Mouse (Mus musculus): ENCODE data around the gene Pole4. TPM values are rescaled to one million over a fixed set of nuclear protein-coding genes. Genes with fewer than 3 reads are reported as not detected.

The Pole4 gene
- polyA plus RNA-seq, 1 experiment from 2014 or later = 41.3 TPM

DNA sequence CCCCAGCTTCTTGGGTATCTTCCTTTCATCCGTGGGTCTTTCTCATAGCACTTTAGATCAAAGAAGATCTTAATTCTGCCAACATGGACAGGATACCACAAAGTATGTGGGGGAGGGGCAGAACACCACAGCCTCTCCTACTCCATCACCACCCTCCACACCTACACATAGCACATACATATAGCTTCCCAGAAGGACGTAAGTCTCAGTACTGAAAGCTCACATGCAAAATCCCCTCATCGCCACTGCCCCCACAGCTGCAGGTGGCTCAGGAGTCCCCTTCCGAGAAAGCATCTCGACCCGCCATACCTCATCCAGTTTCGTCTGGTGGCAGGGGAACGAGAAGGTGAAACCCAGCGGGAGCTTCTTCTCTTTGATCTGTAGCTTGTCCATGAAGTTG lies 39.4 kb upstream of the Pole4 start:
- H3K4me3 ChIP-seq (ENCODE audit: low read depth, low read length) = no peak overlapping the region
- no peak overlapping the region for H3K9ac ChIP-seq (ENCODE audit: low read depth, low read length)
- WGBS (ENCODE audit: insufficient replicate concordance) = 77% methylated on average over 9 of the region's 9 CpGs
- H3K27me3 ChIP-seq (ENCODE audit: control insufficient read depth, insufficient read depth, low read depth, low read length) = no peaks in the 10 kb centered on the region
- H3K4me1 ChIP-seq (ENCODE audit: control insufficient read depth, low read depth, low read length) = peaks cover 3% of the 10 kb centered on the region; the same call in 1 of the 2 replicates
- no peak overlapping the region for H3K4me2 ChIP-seq (ENCODE audit: low read depth, low read length)
- no peak overlapping the region for H3K27ac ChIP-seq (ENCODE audit: low read length)
- H3K9me3 ChIP-seq (replicated peaks; ENCODE audit: control insufficient read depth, low read length) = no peaks in the 10 kb centered on the region
- ATAC-seq (ENCODE audit: low read depth) = no peak
- H3K36me3 ChIP-seq (ENCODE audit: control insufficient read depth, insufficient read depth) = no peaks in the 10 kb centered on the region; the same call in 1 of the 2 replicates

DNA sequence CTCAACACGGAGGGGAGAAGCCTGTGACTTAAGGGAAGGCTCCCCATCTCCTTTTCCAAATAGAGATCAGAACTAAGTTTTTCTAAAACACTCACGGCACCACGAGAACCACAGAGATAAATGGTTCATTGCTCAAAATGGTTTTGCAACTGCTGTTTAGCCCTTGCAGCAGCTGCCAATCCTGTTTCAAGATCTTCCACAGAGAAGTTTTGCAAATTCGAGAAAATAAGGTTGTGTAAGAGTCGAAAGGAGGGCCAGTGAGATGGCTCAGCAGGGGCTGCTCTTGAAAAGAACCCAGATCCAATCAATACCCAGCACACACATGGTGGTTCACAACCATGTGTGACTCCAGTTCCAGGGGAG lies 36.3 kb upstream of the Pole4 start:
- H3K9me3 ChIP-seq (replicated peaks; ENCODE audit: control insufficient read depth, low read length) = no peaks in the 10 kb centered on the region
- ATAC-seq (ENCODE audit: low read depth) = no peak
- WGBS (ENCODE audit: insufficient replicate concordance) = 57% methylated on average over 5 of the region's 5 CpGs
- H3K27ac ChIP-seq (ENCODE audit: low read length) = 0 out of 2 replicates have a peak overlapping the region, but pooled peaks have one; percentile 12
- no peaks in the 10 kb centered on the region for H3K27me3 ChIP-seq (ENCODE audit: control insufficient read depth, insufficient read depth, low read depth, low read length)
- H3K9ac ChIP-seq (ENCODE audit: low read depth, low read length) = no peak overlapping the region
- no peak overlapping the region for H3K4me2 ChIP-seq (ENCODE audit: low read depth, low read length)
- peaks cover 3% of the 10 kb centered on the region; the same call in 1 of the 2 replicates for H3K4me1 ChIP-seq (ENCODE audit: control insufficient read depth, low read depth, low read length)
- no peaks in the 10 kb centered on the region; the same call in 1 of the 2 replicates for H3K36me3 ChIP-seq (ENCODE audit: control insufficient read depth, insufficient read depth)
- no peak overlapping the region for H3K4me3 ChIP-seq (ENCODE audit: low read depth, low read length)

DNA sequence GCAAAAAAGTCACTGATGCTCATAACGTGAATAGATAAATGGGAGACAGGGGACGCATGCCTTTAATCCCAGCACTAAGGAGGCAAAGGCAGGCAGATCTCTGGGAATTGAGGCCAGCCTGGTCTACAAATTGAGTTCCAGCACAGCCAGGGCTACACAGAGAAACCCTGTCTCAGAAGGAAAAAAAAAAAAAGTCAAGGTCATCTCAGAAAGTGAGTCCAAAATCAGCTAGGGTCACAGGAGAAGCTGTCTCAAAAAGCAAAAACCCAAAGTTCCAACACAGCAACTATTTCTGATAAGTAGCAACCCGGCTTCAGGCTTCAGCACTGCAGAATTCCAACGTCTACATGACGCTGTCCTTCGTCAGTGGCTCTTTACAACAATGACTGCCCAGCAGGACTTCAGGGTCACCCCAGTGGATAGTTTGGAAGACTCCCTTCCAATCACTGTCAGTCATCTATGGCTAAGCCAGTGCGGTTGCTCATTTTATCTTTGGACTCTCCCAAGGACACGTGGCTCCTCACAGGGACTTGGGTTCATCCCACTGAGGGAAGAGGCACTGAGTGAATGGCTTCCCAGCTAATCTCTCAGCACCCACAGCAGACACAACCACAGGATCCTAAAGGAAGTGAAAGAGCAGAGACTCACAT lies 35.8 kb upstream of the Pole4 start:
- WGBS (ENCODE audit: insufficient replicate concordance) = 65% methylated on average over 8 of the region's 8 CpGs
- no peaks in the 10 kb centered on the region; the same call in 1 of the 2 replicates for H3K36me3 ChIP-seq (ENCODE audit: control insufficient read depth, insufficient read depth)
- 0 out of 2 replicates have a peak overlapping the region, but pooled peaks have one; percentile 12 for H3K27ac ChIP-seq (ENCODE audit: low read length)

DNA sequence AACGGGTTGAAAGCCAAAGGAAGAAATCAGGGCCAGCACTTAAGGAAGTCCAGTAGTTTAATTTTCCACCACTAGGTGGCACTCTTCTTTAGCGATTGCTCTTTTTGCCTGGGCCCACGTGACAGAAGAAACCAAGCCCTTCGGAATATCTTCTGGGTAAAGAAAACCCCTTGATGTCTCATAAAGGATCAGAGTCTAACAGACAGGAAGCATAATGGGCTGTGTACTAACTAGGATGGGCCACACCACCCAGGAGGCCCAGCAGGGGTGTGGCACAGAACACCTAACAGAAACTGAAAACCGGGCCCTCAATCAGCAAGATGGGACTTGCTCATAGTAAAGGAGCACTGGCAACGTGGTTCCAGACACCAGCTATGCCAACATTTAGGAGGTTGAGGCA lies 35.1 kb upstream of the Pole4 start:
- Histone ChIP-seq H3K4me3 (ENCODE audit: low read depth, low read length) (no peak overlapping the region), H3K9ac (ENCODE audit: low read depth, low read length) (no peak overlapping the region), H3K4me2 (ENCODE audit: low read depth, low read length) (peak overlapping the region; percentile 46), H3K36me3 (ENCODE audit: control insufficient read depth, insufficient read depth) (no peaks in the 10 kb centered on the region; the same call in 1 of the 2 replicates), H3K4me1 (ENCODE audit: control insufficient read depth, low read depth, low read length) (peaks cover 3% of the 10 kb centered on the region; the same call in 1 of the 2 replicates), H3K27me3 (ENCODE audit: control insufficient read depth, insufficient read depth, low read depth, low read length) (no peaks in the 10 kb centered on the region), H3K27ac (ENCODE audit: low read length) (no peak overlapping the region), H3K9me3 (replicated peaks; ENCODE audit: control insufficient read depth, low read length) (no peaks in the 10 kb centered on the region)
- 15% methylated on average over 6 of the region's 6 CpGs for WGBS (ENCODE audit: insufficient replicate concordance)
- no peak; the same call in 1 of the 2 replicates for ATAC-seq (ENCODE audit: low read depth)

More for the DNA sequence above, 35.8 kb upstream of the Pole4 start:
- H3K4me3 ChIP-seq (ENCODE audit: low read depth, low read length) = no peak overlapping the region
- H3K4me1 ChIP-seq (ENCODE audit: control insufficient read depth, low read depth, low read length) = peaks cover 3% of the 10 kb centered on the region; the same call in 1 of the 2 replicates
- H3K4me2 ChIP-seq (ENCODE audit: low read depth, low read length) = no peak overlapping the region
- ATAC-seq (ENCODE audit: low read depth) = no peak
- H3K27me3 ChIP-seq (ENCODE audit: control insufficient read depth, insufficient read depth, low read depth, low read length) = no peaks in the 10 kb centered on the region
- H3K9me3 ChIP-seq (replicated peaks; ENCODE audit: control insufficient read depth, low read length) = no peaks in the 10 kb centered on the region
- no peak overlapping the region for H3K9ac ChIP-seq (ENCODE audit: low read depth, low read length)

DNA sequence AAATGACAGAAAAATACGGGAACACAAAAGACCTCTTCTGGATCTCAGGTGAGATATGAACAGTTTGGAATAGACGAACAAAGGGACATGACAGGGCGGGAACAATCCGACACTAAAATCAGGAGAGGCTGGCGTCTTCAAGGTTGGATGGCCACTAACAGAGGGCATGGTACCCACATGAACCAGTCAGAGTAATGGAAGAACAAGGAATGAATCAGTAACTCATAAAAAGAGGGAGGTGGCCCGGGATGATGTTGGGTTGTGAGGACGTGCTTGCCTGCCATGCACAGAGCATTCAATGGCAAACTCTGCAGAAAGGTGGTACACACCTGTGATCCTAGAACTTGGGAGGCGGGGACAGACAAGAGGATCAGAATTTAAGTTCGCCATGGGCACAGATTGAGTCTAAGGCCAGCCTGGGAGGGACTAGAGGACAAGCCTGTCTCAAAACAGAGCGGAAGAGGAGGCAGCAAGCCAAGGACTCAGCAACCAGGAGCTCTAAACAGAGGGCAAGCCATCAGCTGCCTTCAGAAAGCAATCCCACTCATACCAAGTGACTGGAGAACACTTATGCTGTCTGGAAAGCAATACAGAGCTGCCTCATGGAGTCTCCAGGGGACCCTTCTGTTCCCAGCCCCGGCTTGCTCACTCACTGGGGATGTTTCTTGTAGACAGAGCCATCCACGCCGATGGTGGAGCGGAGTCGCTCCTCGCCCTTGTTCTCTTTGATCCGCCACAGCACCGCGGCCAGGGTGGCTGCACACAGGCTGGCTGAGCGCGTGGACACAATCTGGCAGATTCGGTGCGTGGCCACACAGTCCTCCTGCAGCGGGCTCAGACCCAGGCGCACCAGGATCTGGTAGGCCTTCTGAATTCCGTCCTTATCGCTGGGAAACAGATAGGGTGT lies 32.7 kb upstream of the Pole4 start:
- H3K4me1 ChIP-seq (ENCODE audit: control insufficient read depth, low read depth, low read length) = peaks cover 3% of the 10 kb centered on the region; the same call in 1 of the 2 replicates
- H3K4me2 ChIP-seq (ENCODE audit: low read depth, low read length) = no peak overlapping the region
- H3K36me3 ChIP-seq (ENCODE audit: control insufficient read depth, insufficient read depth) = no peaks in the 10 kb centered on the region; the same call in 1 of the 2 replicates
- H3K27ac ChIP-seq (ENCODE audit: low read length) = no peak overlapping the region
- H3K4me3 ChIP-seq (ENCODE audit: low read depth, low read length) = no peak overlapping the region
- no peak for ATAC-seq (ENCODE audit: low read depth)
- H3K9me3 ChIP-seq (replicated peaks; ENCODE audit: control insufficient read depth, low read length) = no peaks in the 10 kb centered on the region
- WGBS (ENCODE audit: insufficient replicate concordance) = 79% methylated on average over 27 of the region's 27 CpGs
- H3K27me3 ChIP-seq (ENCODE audit: control insufficient read depth, insufficient read depth, low read depth, low read length) = no peaks in the 10 kb centered on the region
- H3K9ac ChIP-seq (ENCODE audit: low read depth, low read length) = no peak overlapping the region

DNA sequence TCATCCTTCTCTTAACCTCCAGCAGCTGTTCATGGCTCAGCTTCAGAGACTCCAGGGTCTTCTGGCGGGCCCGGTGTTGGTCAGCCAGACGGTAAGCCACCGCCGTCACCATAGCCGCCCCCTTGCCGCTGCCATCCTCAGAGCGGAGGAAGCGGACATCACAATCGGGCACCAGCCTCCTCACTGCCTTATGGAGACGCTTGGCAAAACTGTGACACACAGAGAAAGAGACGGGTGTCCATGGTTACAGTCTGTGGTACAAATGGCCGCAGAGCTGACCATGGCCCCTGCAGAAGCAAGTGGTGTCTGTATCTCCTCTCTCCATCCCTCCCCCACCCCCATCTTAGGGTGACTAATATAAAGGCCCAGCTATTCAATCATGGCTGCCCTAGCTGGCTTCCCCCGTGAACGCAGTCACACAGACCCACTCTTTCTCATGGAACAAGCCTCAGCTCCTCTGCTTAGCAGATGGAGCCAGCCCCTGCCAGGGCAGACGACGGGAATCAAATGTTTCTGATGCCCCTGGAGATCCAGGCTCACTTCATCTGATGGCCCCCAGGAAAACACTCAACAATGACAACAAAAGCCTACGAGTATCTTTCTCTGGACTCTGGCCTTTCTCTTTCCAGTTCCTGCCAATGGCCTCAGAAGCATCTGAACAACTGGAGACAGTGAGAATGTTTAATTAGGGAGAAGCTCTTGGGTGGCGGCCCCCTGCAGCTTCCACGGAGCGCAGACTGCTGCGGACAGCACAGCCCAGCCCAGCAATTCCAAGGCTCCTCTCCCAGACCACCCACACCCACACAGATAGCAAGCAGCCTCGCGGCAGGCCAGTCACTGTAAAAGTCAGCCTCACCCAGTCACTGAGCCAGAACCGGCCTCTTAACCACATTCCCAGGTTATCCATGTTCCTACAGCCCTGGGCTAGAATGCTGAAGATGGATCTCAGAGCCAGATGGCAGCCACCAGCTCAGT lies 31.7 kb upstream of the Pole4 start:
- Histone ChIP-seq H3K27ac (ENCODE audit: low read length) (no peak overlapping the region), H3K4me2 (ENCODE audit: low read depth, low read length) (no peak overlapping the region), H3K9me3 (replicated peaks; ENCODE audit: control insufficient read depth, low read length) (no peaks in the 10 kb centered on the region), H3K4me3 (ENCODE audit: low read depth, low read length) (no peak overlapping the region), H3K9ac (ENCODE audit: low read depth, low read length) (no peak overlapping the region), H3K27me3 (ENCODE audit: control insufficient read depth, insufficient read depth, low read depth, low read length) (no peaks in the 10 kb centered on the region), H3K4me1 (ENCODE audit: control insufficient read depth, low read depth, low read length) (peaks cover 3% of the 10 kb centered on the region; the same call in 1 of the 2 replicates), H3K36me3 (ENCODE audit: control insufficient read depth, insufficient read depth) (no peaks in the 10 kb centered on the region; the same call in 1 of the 2 replicates)
- WGBS (ENCODE audit: insufficient replicate concordance) = 83% methylated on average over 25 of the region's 25 CpGs
- ATAC-seq (ENCODE audit: low read depth) = no peak

DNA sequence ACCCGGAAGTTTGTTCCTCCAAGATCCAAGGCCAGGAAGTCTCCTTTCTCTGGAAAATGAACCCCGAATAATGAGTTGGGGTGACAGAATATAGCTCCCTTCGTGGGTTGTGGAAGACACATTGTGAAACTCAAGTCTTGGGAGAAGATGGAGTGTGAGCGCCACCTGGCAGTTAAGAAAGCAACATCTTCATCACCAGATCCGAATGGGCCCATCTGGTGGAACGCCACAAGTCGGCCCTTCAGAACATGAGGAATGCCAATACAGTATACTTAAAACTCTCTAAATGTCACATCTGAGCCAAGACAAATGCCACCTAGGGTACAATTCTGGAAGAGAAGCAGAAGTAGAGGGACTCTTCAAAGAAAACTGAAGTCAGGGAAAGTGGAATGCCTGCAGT lies 30.2 kb upstream of the Pole4 start:
- Histone ChIP-seq H3K27me3 (ENCODE audit: control insufficient read depth, insufficient read depth, low read depth, low read length) (no peaks in the 10 kb centered on the region), H3K9ac (ENCODE audit: low read depth, low read length) (no peak overlapping the region), H3K36me3 (ENCODE audit: control insufficient read depth, insufficient read depth) (no peaks in the 10 kb centered on the region; the same call in 1 of the 2 replicates), H3K4me2 (ENCODE audit: low read depth, low read length) (no peak overlapping the region), H3K4me1 (ENCODE audit: control insufficient read depth, low read depth, low read length) (peaks cover 1% of the 10 kb centered on the region; the same call in 1 of the 2 replicates), H3K9me3 (replicated peaks; ENCODE audit: control insufficient read depth, low read length) (no peaks in the 10 kb centered on the region), H3K4me3 (ENCODE audit: low read depth, low read length) (no peak overlapping the region), H3K27ac (ENCODE audit: low read length) (no peak overlapping the region)
- 74% methylated on average over 7 of the region's 7 CpGs for WGBS (ENCODE audit: insufficient replicate concordance)
- ATAC-seq (ENCODE audit: low read depth) = no peak

DNA sequence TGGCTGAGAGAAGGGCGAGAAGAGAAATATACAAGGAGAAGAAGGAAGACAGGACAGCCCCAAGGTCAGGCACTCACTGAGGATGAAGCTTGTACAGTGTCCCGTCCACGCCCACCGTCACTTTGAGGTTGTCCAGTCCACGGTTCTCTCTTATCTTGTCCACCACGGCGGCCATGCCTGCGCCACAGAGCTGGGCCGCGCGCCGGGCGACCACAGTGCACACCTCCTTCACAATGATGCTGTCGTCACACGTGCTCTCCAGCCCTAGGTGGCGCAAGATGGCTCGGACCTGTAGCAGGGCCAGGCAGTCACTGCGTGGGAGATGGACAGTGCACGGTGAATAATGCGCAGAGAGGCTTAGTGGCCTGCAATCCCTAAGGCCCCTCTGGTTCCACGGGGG lies 23.5 kb upstream of the Pole4 start:
- Histone ChIP-seq H3K9me3 (replicated peaks; ENCODE audit: control insufficient read depth, low read length) (no peaks in the 10 kb centered on the region), H3K4me3 (ENCODE audit: low read depth, low read length) (no peak overlapping the region), H3K4me1 (ENCODE audit: control insufficient read depth, low read depth, low read length) (no peaks in the 10 kb centered on the region), H3K27me3 (ENCODE audit: control insufficient read depth, insufficient read depth, low read depth, low read length) (no peaks in the 10 kb centered on the region), H3K36me3 (ENCODE audit: control insufficient read depth, insufficient read depth) (no peaks in the 10 kb centered on the region), H3K27ac (ENCODE audit: low read length) (no peak overlapping the region), H3K4me2 (ENCODE audit: low read depth, low read length) (no peak overlapping the region), H3K9ac (ENCODE audit: low read depth, low read length) (no peak overlapping the region)
- WGBS (ENCODE audit: insufficient replicate concordance) = 80% methylated on average over 21 of the region's 21 CpGs
- ATAC-seq (ENCODE audit: low read depth) = no peak

Data from liver, embryonic 16.5 days (tissue).